Mouse (Mus musculus) liver, adult (tissue): ENCODE measurements around the gene Rbm46.

Experiments used
- GATA4 ChIP-seq: IDR thresholded peaks from 2 replicates; pipeline ENCODE4 v1.6.1; 2014; ENCODE audit warnings: mild to moderate bottlenecking, low read length; ENCODE audit not compliant: insufficient replicate concordance

Gene Rbm46

GRCm38 (mm10) chr3:82808323-82808911, 67.9 kb downstream of the Rbm46 start:
- no peak for TF ChIP-seq GATA4

- TF ChIP-seq GATA4, result no peak
These were observed 71.0 kb downstream of the Rbm46 start for GRCm38 (mm10) chr3:82805291-82805690.

- TF ChIP-seq GATA4, result no peak
These were observed 75.8 kb downstream of the Rbm46 start for GRCm38 (mm10) chr3:82800470-82800843.

DNA sequence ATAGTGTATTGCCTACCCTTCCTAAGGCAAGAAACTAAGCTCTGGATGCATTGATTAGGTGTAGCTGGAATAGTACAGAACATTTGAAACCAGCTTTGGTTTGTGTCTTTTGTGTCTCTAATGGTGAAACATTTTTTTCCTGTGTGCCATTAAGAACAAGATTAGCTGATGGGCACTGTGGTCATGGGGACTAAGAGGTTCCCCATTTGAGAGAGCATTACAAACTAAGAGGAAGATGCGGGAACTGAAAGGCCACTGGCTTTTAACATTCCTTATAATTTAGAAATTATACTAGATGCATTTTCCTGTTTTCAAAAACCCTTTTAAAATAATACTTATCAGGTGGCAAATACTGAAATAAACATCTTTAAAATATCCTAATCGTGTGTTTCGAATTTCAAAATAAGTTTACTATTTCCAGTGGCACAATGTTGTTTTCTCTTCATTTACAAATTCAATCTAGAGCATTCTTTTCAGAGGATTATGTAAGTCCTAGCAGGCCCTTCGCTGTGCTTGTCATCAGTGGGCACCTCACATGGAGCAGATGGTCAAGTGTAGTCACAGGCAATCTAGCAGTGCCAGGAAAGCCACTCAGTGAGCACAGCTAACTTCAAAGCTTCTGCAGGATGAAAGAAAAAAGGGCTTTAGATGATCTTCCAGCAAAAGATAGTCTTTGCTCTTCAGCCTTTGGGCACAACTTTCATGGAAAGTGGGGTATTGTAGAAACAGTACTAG, 76.4 kb downstream of the Rbm46 start:
- no peak for TF ChIP-seq GATA4

- TF ChIP-seq GATA4, result no peak
These were observed 82.6 kb downstream of the Rbm46 start for GRCm38 (mm10) chr3:82793656-82794055.

GRCm38 (mm10) chr3:82791663-82792062, 84.6 kb downstream of the Rbm46 start:
- no peak for TF ChIP-seq GATA4
